Mouse (Mus musculus) neutrophil, adult 65 days (primary cell): Measurements from ENCODE around the gene 4930426L09Rik. TPM values are rescaled to one million over a fixed set of nuclear protein-coding genes. Genes with fewer than 3 reads are reported as not detected.

Experiments
- total RNA-seq: library from RNA; stranded (reverse); gene quantifications from 2 replicates; pipeline ENCODE4 v1.2.4, GENCODE M21; 2023

4930426L09Rik gene
- total RNA-seq = 0.27 and 1.5 TPM in 2 replicates

GRCm38 (mm10) chr2:18998054-18998478, at the start of gene 4930426L09Rik, which contains the start of gene Pip4k2a:
TSS of gene 4930426L09Rik (plus strand) at chr2:18998343.
TSS of gene Pip4k2a (minus strand) at chr2:18998126.

Other genes starting within 250 kb of the 4930426L09Rik start
- 74.9 TPM in 2 replicates for gene Pip4k2a, start 217 bp upstream of the 4930426L09Rik start, total RNA-seq
- gene Armc3, start 201.0 kb downstream of the 4930426L09Rik start, total RNA-seq = 2.9 and 3.2 TPM in 2 replicates